ENCODE assay signal across 12 mouse cellular contexts in the genomic region with DNA sequence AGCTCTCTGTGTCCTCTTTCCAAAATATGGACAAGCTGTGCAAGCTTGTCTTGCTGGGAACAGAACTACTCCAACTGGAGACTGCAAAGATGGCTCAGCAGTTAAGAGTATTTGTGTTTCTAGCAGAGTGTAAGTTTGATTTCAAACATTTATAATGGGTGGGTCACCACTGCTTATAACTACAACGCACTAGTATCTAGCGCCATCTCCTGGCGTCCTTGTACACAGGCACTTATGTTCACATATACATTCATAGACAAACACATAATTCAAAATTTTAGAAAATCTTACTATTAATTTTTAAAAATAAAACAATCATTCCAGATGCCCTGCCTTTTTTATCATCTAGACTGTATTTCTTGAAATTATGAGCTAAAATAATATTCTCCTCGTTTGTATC.
DNase-seq lines count a peak whose midpoint lies in the region; ATAC-seq and TF ChIP-seq lines count a peak whose summit lies in the region.
"Had no signal": no experiment of that assay in that cellular context is flagged by ENCODE, and none has a peak within 500 bp of the region (broad histone marks: within the 10 kb centered on the region; RNA-seq: fewer than 3 reads in every experiment).

No protein-coding gene starts in this region.

- peak; percentile 31; the same call in 1 of the 2 replicates for TF ChIP-seq CTCF in kidney, postnatal 0 days (IDR thresholded peaks at IDR 0.05; ENCODE audit: low read depth)
- TF ChIP-seq CTCF in thymus, adult 2 months (IDR thresholded peaks at IDR 0.05; ENCODE audit: borderline replicate concordance, control insufficient read depth, extremely low read depth, insufficient read depth, low read length, poor library complexity): no peak

- no peak overlapping the region for H3K27ac ChIP-seq in kidney, postnatal 0 days
- H3K27ac ChIP-seq in thymus, adult 2 months (ENCODE audit: control insufficient read depth, insufficient read depth, low read length): no peak overlapping the region
- no peak overlapping the region for H3K27ac ChIP-seq in forebrain, embryonic 13.5 days
- H3K27ac ChIP-seq: limb, embryonic 10.5 days had no signal

- no peak overlapping the region for H3K4me2 ChIP-seq in kidney, postnatal 0 days (ENCODE audit: low read length)
- H3K4me2 ChIP-seq in forebrain, embryonic 13.5 days: no peak overlapping the region

- DNase-seq in kidney, postnatal 0 days (ENCODE audit: low spot score): no peak
- no peak for DNase-seq in kidney, adult 8-10 months
- DNase-seq in thymus, postnatal 14 days: peak; percentile 8
- DNase-seq in thymus, adult 2 months: no peak
- peak; percentile 37 for DNase-seq in R1 (ENCODE audit: low read depth, low spot score)
- DNase-seq: cerebellum, adult 18-20 months; heart, adult 11 months had no signal

- no peaks in the 10 kb centered on the region for H3K9me3 ChIP-seq in kidney, postnatal 0 days (replicated peaks; ENCODE audit: low read length)
- no peaks in the 10 kb centered on the region for H3K9me3 ChIP-seq in forebrain, embryonic 13.5 days (replicated peaks)
- H3K9me3 ChIP-seq: limb, embryonic 10.5 days had no signal

- 87% methylated on average over 4 of the region's 4 CpGs for WGBS in kidney, postnatal 0 days
- WGBS in thymus, adult 2 months: 98% methylated on average over 4 of the region's 4 CpGs
- WGBS in forebrain, embryonic 13.5 days: 80% methylated on average over 4 of the region's 4 CpGs

- TF ChIP-seq POLR2A in thymus, adult 2 months (IDR thresholded peaks at IDR 0.05; ENCODE audit: control insufficient read depth, extremely low read depth, insufficient read depth, low read length, poor library complexity): no peak

- H3K36me3 ChIP-seq in kidney, postnatal 0 days (ENCODE audit: insufficient read depth, low read length): no peaks in the 10 kb centered on the region
- no peaks in the 10 kb centered on the region for H3K36me3 ChIP-seq in thymus, adult 2 months (ENCODE audit: control insufficient read depth, insufficient read depth, low read length)
- no peaks in the 10 kb centered on the region for H3K36me3 ChIP-seq in forebrain, embryonic 13.5 days (ENCODE audit: poor library complexity, severe bottlenecking)
- H3K36me3 ChIP-seq: limb, embryonic 10.5 days had no signal

- H3K4me3 ChIP-seq in kidney, postnatal 0 days (replicated peaks; ENCODE audit: low read depth, low read length): no peak overlapping the region
- H3K4me3 ChIP-seq in thymus, adult 2 months (ENCODE audit: control insufficient read depth, insufficient read depth, low read length): no peak overlapping the region
- no peak overlapping the region for H3K4me3 ChIP-seq in forebrain, embryonic 13.5 days
- H3K4me3 ChIP-seq: erythroblast, embryonic 14.5 days; limb, embryonic 10.5 days; megakaryocyte, embryonic 14.5 days had no signal

- no peak for ATAC-seq in kidney, postnatal 0 days (replicated peaks; ENCODE audit: low FRiP score, low read depth)
- ATAC-seq in erythroblast, adult 5-6 weeks (replicated peaks; ENCODE audit: low FRiP score, poor library complexity, severe bottlenecking): no peak
- no peak for ATAC-seq in forebrain, embryonic 13.5 days

- no peak overlapping the region for H3K9ac ChIP-seq in kidney, postnatal 0 days (ENCODE audit: low read depth, low read length)
- no peak overlapping the region for H3K9ac ChIP-seq in forebrain, embryonic 13.5 days

- H3K27me3 ChIP-seq in kidney, postnatal 0 days (ENCODE audit: insufficient read depth, low read length): no peaks in the 10 kb centered on the region
- no peaks in the 10 kb centered on the region for H3K27me3 ChIP-seq in thymus, adult 2 months (ENCODE audit: control insufficient read depth, insufficient read depth, low read length)
- H3K27me3 ChIP-seq in forebrain, embryonic 13.5 days: no peaks in the 10 kb centered on the region
- H3K27me3 ChIP-seq: megakaryocyte, embryonic 14.5 days had no signal

- no peaks in the 10 kb centered on the region for H3K4me1 ChIP-seq in kidney, postnatal 0 days (replicated peaks; ENCODE audit: insufficient read depth, low read length)
- H3K4me1 ChIP-seq in thymus, adult 2 months (replicated peaks; ENCODE audit: control insufficient read depth, insufficient read depth, low read length): no peaks in the 10 kb centered on the region
- H3K4me1 ChIP-seq in forebrain, embryonic 13.5 days: no peaks in the 10 kb centered on the region
- H3K4me1 ChIP-seq: limb, embryonic 10.5 days; megakaryocyte, embryonic 14.5 days had no signal

Comparison
In these comparisons a context has a peak if more than half of its experiments do, and no peak if none do; other contexts are left out.
1. DNase-seq: peak in thymus, postnatal 14 days (single experiment) and R1 (single experiment); none in kidney, postnatal 0 days (single experiment), kidney, adult 8-10 months (0 of 2) and thymus, adult 2 months (single experiment).